Mouse (Mus musculus) T-cell, adult 66 days (primary cell): ENCODE data around the gene Serpinb9d. TPM values are rescaled to one million over a fixed set of nuclear protein-coding genes. Genes with fewer than 3 reads are reported as not detected.

Experiments
- total RNA-seq, 2 experiments: library from RNA; stranded (reverse); gene quantifications; 3 replicates in 1 of 2; 4 replicates in 1 of 2; pipeline ENCODE4 v1.2.4; 2023

The Serpinb9d gene
- not detected for total RNA-seq

GRCm38 (mm10) chr13:33192659-33193058 is at the start of gene Serpinb9d:
Gene Serpinb9d, plus strand, starts transcription at chr13:33192959.

GRCm38 (mm10) chr13:33159642-33160041 is 33.1 kb upstream of the Serpinb9d start, which contains the start of gene Serpinb9c:
Gene Serpinb9c, minus strand, starts transcription at chr13:33159742.

GRCm38 (mm10) chr13:33249312-33249711 is 56.6 kb downstream of the Serpinb9d start, which contains the start of gene Serpinb9e:
Gene Serpinb9e, plus strand, starts transcription at chr13:33249612.

Other genes starting within 250 kb of the Serpinb9d start
- 10 to 100 TPM; 11.0 to 14.7 TPM for gene Serpinb6b, start 227.8 kb upstream of the Serpinb9d start, total RNA-seq
- gene Serpinb9, start 189.7 kb upstream of the Serpinb9d start, total RNA-seq = 10 to 100 TPM in 1 of 2 experiments, 1 to 10 TPM in 1; 8.4 to 11.2 TPM
- gene Serpinb9b, start 165.5 kb upstream of the Serpinb9d start, total RNA-seq = under 1 TPM in 1 of 2 experiments, not detected in 1; 0.84 TPM
- gene Serpinb1b, start 114.4 kb upstream of the Serpinb9d start, total RNA-seq = not detected
- not detected for gene Serpinb9c, start 33.2 kb upstream of the Serpinb9d start, total RNA-seq
- gene Serpinb9e, start 56.7 kb downstream of the Serpinb9d start, total RNA-seq = not detected
- gene Serpinb9f, start 131.1 kb downstream of the Serpinb9d start, total RNA-seq = not detected
- gene Gm11397, start 202.8 kb downstream of the Serpinb9d start, total RNA-seq = not detected